Mouse (Mus musculus) small intestine, adult 2 months (tissue): ENCODE measurements around the gene Pawr. TPM values are rescaled to one million over a fixed set of nuclear protein-coding genes. Genes with fewer than 3 reads are reported as not detected.

Source experiments
- H3K27ac ChIP-seq: fragments of 200-500 bp; 2 replicates; pipeline ENCODE4 v1.5.1; 2012; ENCODE audit warnings: low read depth, low read length, control low read depth, inconsistent platforms; ENCODE audit not compliant: insufficient read depth
- H3K27me3 ChIP-seq: fragments of 200-500 bp; 2 replicates; pipeline ENCODE4 v1.6.1; 2012; ENCODE audit warnings: mild to moderate bottlenecking, moderate library complexity, low read length, inconsistent platforms; ENCODE audit not compliant: control insufficient read depth, insufficient read depth
- H3K36me3 ChIP-seq: fragments of 200-500 bp; 2 replicates; pipeline ENCODE4 v1.6.1; 2012; ENCODE audit warnings: mild to moderate bottlenecking, low read length, control low read depth, inconsistent platforms; ENCODE audit not compliant: control insufficient read depth, insufficient read depth
- H3K4me1 ChIP-seq: fragments of 200-500 bp; 2 replicates; pipeline ENCODE4 v1.6.1; 2012; ENCODE audit warnings: low read length, inconsistent platforms, mixed read lengths; ENCODE audit not compliant: control insufficient read depth, insufficient read depth, insufficient read length
- H3K4me3 ChIP-seq: fragments of 200-500 bp; 2 replicates; pipeline ENCODE4 v1.5.1; 2012; ENCODE audit warnings: low read depth, mild to moderate bottlenecking, control low read depth, inconsistent platforms, low read length, moderate library complexity
- CTCF ChIP-seq: fragments of 200-500 bp; IDR thresholded peaks from 2 replicates; pipeline ENCODE4 v1.5.1; 2012; ENCODE audit warnings: low read depth, mild to moderate bottlenecking, control low read depth, inconsistent platforms, low read length, moderate library complexity, mixed read lengths; ENCODE audit not compliant: insufficient replicate concordance, insufficient read length; ENCODE audit errors: extremely low read depth
- POLR2A ChIP-seq: fragments of 200-500 bp; IDR thresholded peaks from 2 replicates; pipeline ENCODE4 v1.6.1; 2012; ENCODE audit warnings: low read depth, mild to moderate bottlenecking, control low read depth, inconsistent platforms, low read length, moderate library complexity
- WGBS: fragments of 180-500 bp; shearing (Covaris S2); methylation state at CpG from one replicate; pipeline ENCODE4 v1.1.7; 2018; 5-methylcytosine and 5-hydroxymethylcytosine counted together
- polyA plus RNA-seq: library from polyadenylated mRNA; depleted of rRNA; stranded (reverse); fragments of >200 nt; gene quantifications from 2 replicates; pipeline ENCODE4 v1.2.3, GENCODE M21; 2012

Gene Pawr
- polyA plus RNA-seq, 1 experiment: 31.8 TPM

GRCm38 (mm10) chr10:108287438-108287801, 44.5 kb upstream of the Pawr start:
- H3K27me3 ChIP-seq: no peaks in the 10 kb centered on the region
- no peaks in the 10 kb centered on the region for H3K4me1 ChIP-seq
- no peak overlapping the region for H3K4me3 ChIP-seq
- no peak overlapping the region for H3K27ac ChIP-seq
- no peak for TF ChIP-seq POLR2A
- TF ChIP-seq CTCF: no peak
- no peaks in the 10 kb centered on the region for H3K36me3 ChIP-seq
- 60% methylated on average over 4 of the region's 4 CpGs for WGBS

- Histone ChIP-seq H3K27ac (no peak overlapping the region), H3K27me3 (no peaks in the 10 kb centered on the region), H3K4me1 (no peaks in the 10 kb centered on the region), H3K4me3 (no peak overlapping the region), H3K36me3 (no peaks in the 10 kb centered on the region)
- TF ChIP-seq CTCF: no peak
- TF ChIP-seq POLR2A: no peak
- 93% methylated on average over 13 of the region's 13 CpGs for WGBS
Measured at GRCm38 (mm10) chr10:108290046-108290445, 41.9 kb upstream of the Pawr start.

DNA sequence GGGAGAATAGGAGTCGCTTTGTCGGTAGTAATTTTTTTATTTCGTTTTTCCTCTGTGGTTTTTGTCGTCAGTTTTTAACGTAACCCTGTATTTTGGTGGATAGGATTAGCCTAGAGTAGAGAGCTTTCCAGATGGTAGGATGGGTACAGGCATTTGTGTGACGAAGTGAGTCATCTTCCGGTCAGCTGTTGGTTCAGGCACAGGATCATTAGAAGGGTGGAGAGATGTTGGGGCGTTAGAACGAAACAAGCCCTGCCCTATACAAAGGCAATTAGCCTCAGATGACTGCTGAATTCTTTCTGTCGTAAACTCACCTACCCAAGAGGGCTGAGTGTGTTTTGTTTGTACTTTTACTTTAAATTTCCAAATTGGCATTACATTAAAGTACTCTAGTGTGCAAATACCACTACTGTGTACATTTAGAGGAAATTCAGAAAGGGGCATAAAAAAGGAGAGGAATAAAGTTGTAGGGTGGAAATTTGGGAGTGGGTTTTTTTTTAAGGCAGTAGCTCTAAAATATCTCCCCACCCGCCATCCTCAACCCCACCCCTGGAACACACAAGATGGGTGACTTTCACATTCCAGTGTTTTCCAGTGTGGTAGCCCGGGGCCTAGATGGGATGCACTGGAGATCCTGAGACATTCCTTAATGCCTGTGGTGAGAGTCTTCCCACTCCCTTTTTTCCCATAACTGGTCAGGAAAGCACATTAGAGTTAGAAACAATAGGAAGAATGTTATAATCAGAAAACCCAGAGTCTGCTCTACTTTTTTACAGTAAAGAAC, 40.0 kb upstream of the Pawr start:
- WGBS: 65% methylated on average over 12 of the region's 12 CpGs

DNA sequence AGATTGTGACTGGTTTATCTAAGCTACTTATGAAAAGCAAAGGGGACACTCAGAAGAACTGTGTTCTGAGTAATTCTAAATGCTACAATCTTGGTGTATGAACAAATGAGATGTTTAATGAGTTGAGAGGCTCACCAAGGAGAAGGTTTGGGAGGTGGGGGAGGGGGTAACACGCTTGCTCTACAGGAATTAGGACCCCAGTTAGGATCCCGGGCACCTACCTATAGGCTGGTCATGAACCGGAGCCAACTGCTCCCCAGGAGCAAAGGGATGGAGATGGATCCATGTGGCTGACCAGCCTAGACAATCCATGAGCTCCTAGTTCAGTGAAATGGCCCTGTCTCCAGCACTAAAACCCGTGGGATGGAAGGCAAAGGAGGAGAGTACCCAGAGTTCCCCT, 39.3 kb upstream of the Pawr start:
- H3K36me3 ChIP-seq: no peaks in the 10 kb centered on the region
- no peaks in the 10 kb centered on the region for H3K27me3 ChIP-seq
- H3K4me3 ChIP-seq: no peak overlapping the region
- 85% methylated on average over 4 of the region's 4 CpGs for WGBS
- TF ChIP-seq CTCF: no peak
- TF ChIP-seq POLR2A: no peak
- H3K27ac ChIP-seq: no peak overlapping the region
- H3K4me1 ChIP-seq: no peaks in the 10 kb centered on the region

More for the DNA sequence above, 40.0 kb upstream of the Pawr start:
- no peak for TF ChIP-seq POLR2A
- no peak for TF ChIP-seq CTCF
- Histone ChIP-seq H3K27ac (no peak overlapping the region), H3K4me3 (no peak overlapping the region), H3K4me1 (no peaks in the 10 kb centered on the region), H3K36me3 (no peaks in the 10 kb centered on the region), H3K27me3 (no peaks in the 10 kb centered on the region)

GRCm38 (mm10) chr10:108293620-108294195, 38.2 kb upstream of the Pawr start:
- no peaks in the 10 kb centered on the region for H3K36me3 ChIP-seq
- no peaks in the 10 kb centered on the region for H3K27me3 ChIP-seq
- 91% methylated on average over 16 of the region's 16 CpGs for WGBS
- no peak overlapping the region for H3K4me3 ChIP-seq
- H3K4me1 ChIP-seq: no peaks in the 10 kb centered on the region
- no peak overlapping the region for H3K27ac ChIP-seq
- no peak for TF ChIP-seq POLR2A
- TF ChIP-seq CTCF: no peak

DNA sequence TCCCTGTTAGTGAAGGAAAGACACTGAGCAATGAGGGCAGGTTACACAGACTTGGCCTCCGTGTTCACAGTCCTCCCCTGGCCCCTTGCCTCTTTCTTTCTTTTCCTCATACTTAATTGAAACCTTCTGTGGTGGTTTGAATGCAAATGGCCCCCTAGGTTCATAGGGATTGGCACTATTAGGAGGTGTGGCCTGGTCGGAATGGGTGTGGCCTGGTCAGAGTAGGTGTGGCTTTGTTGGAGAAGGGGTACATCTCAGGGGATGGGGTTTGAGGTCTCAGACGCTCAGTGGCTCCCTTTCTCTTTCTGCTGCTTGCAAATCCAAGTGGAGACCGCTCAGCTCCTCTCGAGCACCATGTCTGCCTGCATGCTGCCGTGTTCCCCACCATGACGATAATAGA, 37.2 kb upstream of the Pawr start:
- no peak overlapping the region for H3K27ac ChIP-seq
- 80% methylated on average over 7 of the region's 7 CpGs for WGBS
- no peaks in the 10 kb centered on the region for H3K36me3 ChIP-seq
- no peak for TF ChIP-seq CTCF
- TF ChIP-seq POLR2A: no peak
- peaks cover 5% of the 10 kb centered on the region; the same call in 1 of the 2 replicates for H3K4me1 ChIP-seq
- H3K27me3 ChIP-seq: no peaks in the 10 kb centered on the region
- no peak overlapping the region for H3K4me3 ChIP-seq

DNA sequence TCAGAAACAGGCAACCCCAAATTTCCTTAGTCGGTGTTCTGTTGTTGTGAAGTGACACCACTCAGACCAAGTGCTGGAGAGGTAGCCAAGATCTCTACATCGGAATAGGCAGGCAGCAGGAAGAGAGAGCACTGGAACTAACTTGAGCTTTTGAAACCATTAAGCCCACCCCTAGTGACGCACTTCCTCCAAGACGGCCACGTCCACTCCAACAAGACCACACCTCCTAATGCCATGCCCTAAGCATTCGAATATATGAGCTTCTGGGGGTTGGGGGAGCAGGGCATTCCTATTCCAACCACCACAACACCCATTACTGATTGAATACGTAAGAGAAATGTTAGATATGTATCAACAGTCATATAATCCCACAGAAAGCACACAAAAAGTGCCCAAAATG, 35.5 kb upstream of the Pawr start:
- no peak overlapping the region for H3K27ac ChIP-seq
- H3K4me3 ChIP-seq: no peak overlapping the region
- TF ChIP-seq POLR2A (no peak), CTCF (no peak)
- H3K27me3 ChIP-seq: no peaks in the 10 kb centered on the region
- 86% methylated on average over 7 of the region's 7 CpGs for WGBS
- H3K4me1 ChIP-seq: peaks cover 5% of the 10 kb centered on the region; the same call in 1 of the 2 replicates
- no peaks in the 10 kb centered on the region for H3K36me3 ChIP-seq
